Comparison of ENCODE assay signal across 17 mouse cellular contexts in genomic region chr2:18819520-18819919, GRCm38 (mm10).
DNase-seq lines count a peak whose midpoint lies in the region; ATAC-seq and TF ChIP-seq lines count a peak whose summit lies in the region.
"Had no signal": no experiment of that assay in that cellular context is flagged by ENCODE, and none has a peak within 500 bp of the region (broad histone marks: within the 10 kb centered on the region; RNA-seq: fewer than 3 reads in every experiment).

No protein-coding gene starts in this region.

- H3K4me3 ChIP-seq in intestine, postnatal 0 days (ENCODE audit: low read depth, low read length) = no peak overlapping the region
- no peak overlapping the region for H3K4me3 ChIP-seq in intestine, embryonic 15.5 days (replicated peaks)
- H3K4me3 ChIP-seq in midbrain, postnatal 0 days (ENCODE audit: low read depth, low read length) = no peak overlapping the region
- H3K4me3 ChIP-seq in midbrain, embryonic 16.5 days (ENCODE audit: low read depth, low read length) = no peak overlapping the region
- H3K4me3 ChIP-seq in hindbrain, embryonic 10.5 days = no peak overlapping the region
- H3K4me3 ChIP-seq: embryonic facial prominence, embryonic 15.5 days; forebrain, embryonic 12.5 days; heart, embryonic 10.5 days; midbrain, embryonic 12.5 days; stomach, embryonic 15.5 days had no signal

- no peak overlapping the region for H3K9ac ChIP-seq in intestine, postnatal 0 days (ENCODE audit: low read depth, low read length)
- no peak overlapping the region for H3K9ac ChIP-seq in intestine, embryonic 15.5 days
- no peak overlapping the region for H3K9ac ChIP-seq in midbrain, postnatal 0 days (replicated peaks; ENCODE audit: low read length, poor library complexity, severe bottlenecking)
- no peak overlapping the region for H3K9ac ChIP-seq in midbrain, embryonic 16.5 days (ENCODE audit: low read depth, low read length)
- H3K9ac ChIP-seq: embryonic facial prominence, embryonic 15.5 days; forebrain, embryonic 12.5 days; midbrain, embryonic 12.5 days; stomach, embryonic 15.5 days had no signal

- no peaks in the 10 kb centered on the region for H3K27me3 ChIP-seq in intestine, postnatal 0 days (replicated peaks; ENCODE audit: control insufficient read depth, insufficient read depth, low read length)
- H3K27me3 ChIP-seq in intestine, embryonic 15.5 days (replicated peaks) = no peaks in the 10 kb centered on the region
- H3K27me3 ChIP-seq in midbrain, postnatal 0 days (ENCODE audit: insufficient read depth, low read length) = no peaks in the 10 kb centered on the region
- no peaks in the 10 kb centered on the region for H3K27me3 ChIP-seq in midbrain, embryonic 16.5 days (ENCODE audit: control insufficient read depth, insufficient read depth, low read depth, low read length)
- no peaks in the 10 kb centered on the region for H3K27me3 ChIP-seq in hindbrain, embryonic 10.5 days (ENCODE audit: insufficient read depth, poor library complexity, severe bottlenecking)
- H3K27me3 ChIP-seq: embryonic facial prominence, embryonic 15.5 days; forebrain, embryonic 12.5 days; midbrain, embryonic 12.5 days; stomach, embryonic 15.5 days had no signal

- peaks cover 3% of the 10 kb centered on the region; the same call in 1 of the 2 replicates for H3K4me1 ChIP-seq in intestine, postnatal 0 days (replicated peaks; ENCODE audit: control insufficient read depth, insufficient read depth, low read length)
- peaks cover 9% of the 10 kb centered on the region for H3K4me1 ChIP-seq in intestine, embryonic 15.5 days (replicated peaks)
- peaks cover 4% of the 10 kb centered on the region; the same call in 1 of the 2 replicates for H3K4me1 ChIP-seq in midbrain, postnatal 0 days (ENCODE audit: insufficient read depth, low read length)
- peaks cover 8% of the 10 kb centered on the region; the same call in 1 of the 2 replicates for H3K4me1 ChIP-seq in midbrain, embryonic 16.5 days (ENCODE audit: control insufficient read depth, insufficient read depth, low read length)
- H3K4me1 ChIP-seq in hindbrain, embryonic 10.5 days (replicated peaks) = peaks cover 23% of the 10 kb centered on the region

- peak; percentile 32; the same call in 1 of the 2 replicates for TF ChIP-seq CTCF in intestine, postnatal 0 days (IDR thresholded peaks at IDR 0.05; ENCODE audit: low read depth)
- TF ChIP-seq CTCF in midbrain, postnatal 0 days (IDR thresholded peaks at IDR 0.05) = peak; percentile 18

- H3K27ac ChIP-seq in intestine, postnatal 0 days (ENCODE audit: low read depth, low read length) = no peak overlapping the region
- no peak overlapping the region for H3K27ac ChIP-seq in intestine, embryonic 15.5 days
- no peak overlapping the region for H3K27ac ChIP-seq in midbrain, postnatal 0 days (ENCODE audit: low read depth, low read length)
- H3K27ac ChIP-seq in midbrain, embryonic 16.5 days (ENCODE audit: low read length) = no peak overlapping the region
- no peak overlapping the region for H3K27ac ChIP-seq in hindbrain, embryonic 10.5 days
- H3K27ac ChIP-seq: embryonic facial prominence, embryonic 15.5 days; forebrain, embryonic 12.5 days; heart, embryonic 10.5 days; midbrain, embryonic 12.5 days; stomach, embryonic 15.5 days had no signal

- DNase-seq in midbrain, postnatal 0 days (ENCODE audit: low spot score) = no peak
- peak; percentile 32 for DNase-seq in NIH3T3 (ENCODE audit: low read depth)
- DNase-seq in hindbrain, embryonic 10.5 days (ENCODE audit: low spot score) = no peak
- DNase-seq: adrenal gland, postnatal 36 days; heart, postnatal 4 days; kidney, postnatal 14 days; lung, postnatal 14 days had no signal

- ATAC-seq in intestine, postnatal 0 days = no peak
- ATAC-seq in intestine, embryonic 15.5 days = no peak
- no peak for ATAC-seq in midbrain, postnatal 0 days (ENCODE audit: low FRiP score)
- no peak for ATAC-seq in midbrain, embryonic 16.5 days
- no peak for ATAC-seq in monocyte, adult 5-6 weeks (replicated peaks; ENCODE audit: insufficient number of reproducible peaks, low FRiP score, low TSS enrichment, poor library complexity, severe bottlenecking)
- ATAC-seq: inflammation-experienced regulatory T-cells, adult 6 months had no signal

- H3K36me3 ChIP-seq in intestine, postnatal 0 days (ENCODE audit: control insufficient read depth, insufficient read depth) = no peaks in the 10 kb centered on the region
- H3K36me3 ChIP-seq in intestine, embryonic 15.5 days = no peaks in the 10 kb centered on the region
- H3K36me3 ChIP-seq in midbrain, postnatal 0 days (ENCODE audit: insufficient read depth, low read length) = no peaks in the 10 kb centered on the region
- no peaks in the 10 kb centered on the region for H3K36me3 ChIP-seq in midbrain, embryonic 16.5 days (ENCODE audit: control insufficient read depth, insufficient read depth, low read length)
- no peaks in the 10 kb centered on the region for H3K36me3 ChIP-seq in hindbrain, embryonic 10.5 days
- H3K36me3 ChIP-seq: embryonic facial prominence, embryonic 15.5 days; forebrain, embryonic 12.5 days; heart, embryonic 10.5 days; midbrain, embryonic 12.5 days; stomach, embryonic 15.5 days had no signal

- 77% methylated on average over 7 of the region's 7 CpGs for WGBS in intestine, postnatal 0 days
- 77% methylated on average over 7 of the region's 7 CpGs for WGBS in intestine, embryonic 15.5 days
- 78% methylated on average over 7 of the region's 7 CpGs for whole genome bisulfite sequencing in midbrain, postnatal 0 days
- WGBS in midbrain, embryonic 16.5 days = 78% methylated on average over 7 of the region's 7 CpGs
- WGBS in hindbrain, embryonic 10.5 days = 76% methylated on average over 7 of the region's 7 CpGs

- H3K9me3 ChIP-seq in intestine, postnatal 0 days (ENCODE audit: control insufficient read depth) = no peaks in the 10 kb centered on the region
- no peaks in the 10 kb centered on the region for H3K9me3 ChIP-seq in intestine, embryonic 15.5 days
- no peaks in the 10 kb centered on the region for H3K9me3 ChIP-seq in midbrain, postnatal 0 days (ENCODE audit: low read length)
- H3K9me3 ChIP-seq in midbrain, embryonic 16.5 days (replicated peaks; ENCODE audit: control insufficient read depth, low read length, poor library complexity, severe bottlenecking) = no peaks in the 10 kb centered on the region
- no peaks in the 10 kb centered on the region for H3K9me3 ChIP-seq in hindbrain, embryonic 10.5 days
- H3K9me3 ChIP-seq: embryonic facial prominence, embryonic 15.5 days; forebrain, embryonic 12.5 days; heart, embryonic 10.5 days; midbrain, embryonic 12.5 days; stomach, embryonic 15.5 days had no signal

- H3K4me2 ChIP-seq in intestine, postnatal 0 days (replicated peaks; ENCODE audit: low read depth) = no peak overlapping the region
- no peak overlapping the region for H3K4me2 ChIP-seq in intestine, embryonic 15.5 days (replicated peaks)
- no peak overlapping the region for H3K4me2 ChIP-seq in midbrain, postnatal 0 days (ENCODE audit: low read depth, low read length, poor library complexity, severe bottlenecking)
- no peak overlapping the region for H3K4me2 ChIP-seq in midbrain, embryonic 16.5 days (ENCODE audit: low read length)
- H3K4me2 ChIP-seq: embryonic facial prominence, embryonic 15.5 days; forebrain, embryonic 12.5 days; midbrain, embryonic 12.5 days; stomach, embryonic 15.5 days had no signal
